Mouse (Mus musculus): ENCODE results near the gene Sept9.
"Not testable (repeated sequence)": the region's sequence is repeated elsewhere in the genome, so short reads cannot be mapped to it uniquely, and the experiment has no call there.

The Sept9 gene

DNA sequence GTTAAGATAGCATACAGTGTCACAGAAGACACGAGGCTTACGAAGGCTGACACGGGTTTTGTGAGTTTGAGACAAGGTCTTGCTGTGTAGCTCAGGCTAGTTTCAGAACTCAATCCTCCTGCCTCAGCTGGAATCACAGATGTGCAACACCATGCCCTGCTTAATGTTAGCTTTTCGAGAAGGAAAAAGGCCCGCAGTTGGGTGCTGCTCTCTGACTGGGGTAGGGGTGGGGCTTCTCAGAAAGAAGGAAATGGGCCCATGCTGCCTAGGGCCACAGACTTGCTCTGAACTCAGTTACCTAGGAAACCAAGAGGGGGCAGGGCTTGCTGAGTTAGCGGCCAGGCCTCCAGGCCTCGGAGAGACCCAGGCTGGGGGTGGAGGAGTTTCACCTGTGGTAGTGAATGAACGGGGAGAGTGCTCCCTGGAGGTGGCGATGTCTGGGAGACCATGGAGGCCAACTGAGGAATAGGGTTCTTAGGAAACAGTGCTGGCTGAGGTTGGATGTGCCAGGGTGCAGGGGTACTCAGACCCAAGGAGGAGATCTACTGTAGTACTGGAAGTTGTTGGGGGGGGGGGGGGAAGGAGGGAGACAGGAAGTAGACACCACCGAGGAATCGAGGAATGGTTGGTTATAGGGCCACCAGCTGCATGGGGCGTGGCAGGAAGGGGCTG is 126.1 kb downstream of the Sept9 start:
- no peak for DNase-seq (ENCODE audit: low read depth, low spot score)

DNA sequence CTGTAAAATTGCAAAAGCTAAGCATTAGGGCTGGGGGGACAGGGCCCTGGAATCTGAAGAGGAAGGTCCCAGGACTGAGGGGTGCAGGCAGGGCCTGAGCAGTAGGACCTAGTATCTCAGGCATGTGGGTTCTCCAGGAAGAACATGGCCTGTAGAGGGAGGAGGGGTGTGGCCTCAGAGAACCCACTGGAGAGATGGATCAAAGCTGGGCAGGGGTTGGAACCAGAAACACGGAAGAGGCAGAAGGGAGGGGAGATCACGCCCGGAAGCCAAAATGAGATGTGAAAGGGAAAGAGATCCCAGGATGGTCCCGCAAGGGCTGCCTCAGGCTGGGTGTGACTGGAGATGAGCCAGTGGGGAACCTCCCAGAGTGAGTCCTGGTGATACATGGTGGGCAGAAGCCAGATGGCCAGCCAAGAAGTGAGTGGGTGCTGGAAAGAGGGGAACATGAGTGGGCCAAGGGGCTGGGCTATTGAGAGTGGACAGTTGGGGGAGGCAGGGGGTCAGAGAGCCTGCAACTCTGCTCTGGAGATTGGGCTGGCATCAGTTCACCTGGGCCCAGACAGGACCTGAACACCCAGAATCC is 126.8 kb downstream of the Sept9 start:
- no peak for DNase-seq (ENCODE audit: low read depth, low spot score)

DNA sequence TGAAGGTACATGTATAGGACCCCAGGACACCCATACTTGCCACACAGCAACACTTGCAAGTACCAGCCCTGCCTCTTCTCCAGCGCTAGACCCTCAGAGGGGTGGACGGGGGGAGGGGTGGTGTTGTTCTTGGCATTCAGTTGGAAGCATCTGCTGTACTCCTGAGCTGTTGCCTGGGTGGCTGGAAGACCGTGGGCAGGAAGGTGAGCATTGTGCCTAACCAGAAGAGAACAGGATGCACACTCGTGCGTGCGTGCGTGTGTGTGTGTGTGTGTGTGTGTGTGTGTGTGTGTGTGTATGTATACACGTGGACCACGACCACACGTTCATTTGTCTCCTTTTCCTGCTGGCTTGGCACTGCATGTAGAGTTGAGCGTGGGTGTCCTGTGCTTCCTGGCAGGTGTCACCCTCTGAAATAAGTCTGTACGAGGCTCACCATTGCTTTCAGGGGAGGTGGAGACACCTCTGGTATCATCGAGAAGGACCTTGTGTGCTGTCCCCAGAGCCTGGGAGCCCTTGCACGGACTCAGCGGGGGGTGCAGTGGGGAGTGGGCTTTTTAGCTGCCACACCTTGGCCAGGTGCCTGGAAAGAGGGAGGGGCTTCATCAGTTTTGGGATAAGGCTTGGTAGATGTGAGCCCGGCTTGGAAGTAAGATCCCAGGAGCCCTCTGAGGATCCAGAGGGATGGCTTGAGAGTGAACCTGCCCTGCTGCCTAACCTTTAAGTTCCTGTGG is 127.6 kb downstream of the Sept9 start:
- DNase-seq (ENCODE audit: low read depth, low spot score): no peak

DNA sequence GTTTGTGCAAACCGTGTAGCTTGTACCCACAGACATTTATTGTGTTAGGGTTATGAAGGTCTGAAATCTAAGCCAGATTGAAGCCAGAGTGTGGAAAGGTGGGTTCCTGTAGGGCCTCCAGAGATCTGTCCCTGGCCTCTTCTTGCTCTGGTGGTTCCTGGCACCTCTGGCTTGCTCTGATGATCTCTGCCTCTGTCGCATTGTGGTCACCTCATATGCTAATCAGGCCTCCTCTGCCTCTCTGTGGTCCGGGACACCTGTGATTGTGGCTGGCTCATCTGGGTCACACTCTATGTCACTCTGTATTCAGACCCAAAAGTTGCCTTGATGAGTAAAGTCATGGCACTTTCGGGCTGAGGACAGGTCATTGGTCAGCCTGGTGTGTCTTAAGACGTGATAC is 128.2 kb downstream of the Sept9 start:
- DNase-seq (ENCODE audit: low read depth, low spot score): no peak

DNA sequence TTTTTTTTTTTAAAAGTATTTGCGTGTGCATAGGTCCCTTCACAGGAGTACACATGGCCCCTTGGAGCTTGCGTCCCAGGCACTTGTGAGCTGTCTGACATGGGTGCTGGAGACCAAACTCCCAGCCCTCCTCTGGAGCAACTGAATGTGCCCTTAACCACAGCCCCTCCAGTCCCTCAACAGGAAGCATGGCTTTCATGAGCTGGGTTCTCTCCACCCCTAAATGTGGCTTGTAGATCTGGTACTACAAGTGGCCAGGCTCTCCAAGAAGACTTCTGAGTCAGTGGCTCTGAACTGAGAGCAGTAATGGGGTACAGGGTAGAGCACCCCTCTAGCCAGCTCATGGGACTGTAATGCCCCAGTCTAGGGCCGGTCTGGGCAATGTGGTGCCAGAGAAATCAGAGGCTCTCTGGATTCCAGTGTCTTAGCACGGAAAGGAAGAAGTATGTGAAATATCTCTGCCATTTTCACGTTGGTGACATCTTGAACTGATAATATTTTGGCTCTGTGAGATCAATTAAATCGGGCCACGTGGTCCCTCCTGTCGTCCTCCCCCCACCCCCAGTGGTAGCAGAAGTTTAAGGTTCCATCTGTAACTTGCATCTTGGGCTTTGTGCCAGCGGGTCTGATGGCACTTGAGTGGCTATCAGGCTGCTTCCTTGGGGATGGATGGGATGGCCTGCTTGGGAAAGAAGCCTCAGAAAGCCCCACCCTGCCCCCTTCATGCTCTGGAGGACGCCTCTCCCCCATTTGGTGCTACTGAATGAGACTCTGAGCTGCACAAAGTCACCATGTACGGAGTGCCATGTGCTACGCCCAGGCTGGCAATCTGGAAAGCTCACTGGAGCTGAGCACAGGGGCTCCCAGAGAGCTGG is 130.9 kb downstream of the Sept9 start:
- DNase-seq (ENCODE audit: low read depth, low spot score): no peak

DNA sequence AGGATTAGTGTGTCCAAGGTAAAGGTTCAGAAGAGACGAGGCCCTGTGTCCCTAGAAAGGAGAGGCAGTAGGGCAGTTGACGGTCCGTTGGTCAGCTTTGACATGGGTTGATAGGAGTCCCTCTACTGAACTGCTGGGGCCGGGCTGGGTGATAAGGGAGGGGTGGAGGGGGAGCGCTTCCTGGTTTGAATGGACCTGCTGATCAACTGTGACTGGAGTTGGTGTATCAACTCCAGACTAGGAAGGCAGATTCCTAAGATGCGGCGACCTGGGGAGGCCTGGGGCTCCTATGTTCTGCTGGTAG is 131.4 kb downstream of the Sept9 start:
- no peak for DNase-seq (ENCODE audit: low read depth, low spot score)

DNA sequence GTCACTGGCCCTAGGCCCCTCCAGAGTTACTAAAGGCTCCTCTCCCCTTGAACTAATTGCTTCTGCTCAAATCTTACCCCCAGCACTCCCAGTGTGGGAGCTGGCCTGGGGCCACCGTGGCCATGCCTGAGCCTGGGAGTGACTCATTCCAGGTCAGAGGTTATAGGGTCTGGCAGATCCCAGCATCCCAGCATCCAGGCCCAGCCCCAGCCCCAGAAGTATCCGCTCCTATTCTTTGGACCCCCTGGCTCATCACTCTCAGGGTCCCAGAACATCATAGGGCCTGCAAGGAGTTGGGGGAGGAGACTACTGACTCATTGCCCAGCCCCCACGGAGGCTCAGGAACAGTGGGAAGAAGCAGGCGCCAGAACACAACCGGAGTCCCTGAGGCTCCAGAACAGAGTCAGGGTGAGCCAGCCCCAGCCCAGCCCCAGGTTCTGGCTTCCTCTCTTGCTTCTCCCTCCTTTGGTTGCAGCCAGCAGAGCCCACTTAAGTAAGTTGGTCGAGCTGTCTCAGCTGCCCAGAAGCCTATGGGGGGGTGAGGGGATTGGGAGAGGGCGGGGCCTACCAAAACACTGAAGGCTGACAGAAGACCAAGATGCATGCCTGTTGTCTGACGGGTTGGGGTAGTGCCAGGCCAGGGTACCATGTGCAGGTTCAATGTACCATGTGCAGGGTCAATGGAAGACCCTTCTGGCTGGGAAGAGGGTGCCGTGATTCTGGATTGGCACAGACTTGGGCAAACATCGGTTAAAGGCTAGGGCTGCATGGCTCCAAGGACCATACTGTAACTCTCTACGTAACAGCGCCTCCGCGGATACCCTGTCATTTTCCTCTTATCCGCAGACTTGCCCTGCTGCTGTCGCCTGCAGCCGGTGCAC is 132.1 kb downstream of the Sept9 start:
- DNase-seq (ENCODE audit: low read depth, low spot score): no peak

DNA sequence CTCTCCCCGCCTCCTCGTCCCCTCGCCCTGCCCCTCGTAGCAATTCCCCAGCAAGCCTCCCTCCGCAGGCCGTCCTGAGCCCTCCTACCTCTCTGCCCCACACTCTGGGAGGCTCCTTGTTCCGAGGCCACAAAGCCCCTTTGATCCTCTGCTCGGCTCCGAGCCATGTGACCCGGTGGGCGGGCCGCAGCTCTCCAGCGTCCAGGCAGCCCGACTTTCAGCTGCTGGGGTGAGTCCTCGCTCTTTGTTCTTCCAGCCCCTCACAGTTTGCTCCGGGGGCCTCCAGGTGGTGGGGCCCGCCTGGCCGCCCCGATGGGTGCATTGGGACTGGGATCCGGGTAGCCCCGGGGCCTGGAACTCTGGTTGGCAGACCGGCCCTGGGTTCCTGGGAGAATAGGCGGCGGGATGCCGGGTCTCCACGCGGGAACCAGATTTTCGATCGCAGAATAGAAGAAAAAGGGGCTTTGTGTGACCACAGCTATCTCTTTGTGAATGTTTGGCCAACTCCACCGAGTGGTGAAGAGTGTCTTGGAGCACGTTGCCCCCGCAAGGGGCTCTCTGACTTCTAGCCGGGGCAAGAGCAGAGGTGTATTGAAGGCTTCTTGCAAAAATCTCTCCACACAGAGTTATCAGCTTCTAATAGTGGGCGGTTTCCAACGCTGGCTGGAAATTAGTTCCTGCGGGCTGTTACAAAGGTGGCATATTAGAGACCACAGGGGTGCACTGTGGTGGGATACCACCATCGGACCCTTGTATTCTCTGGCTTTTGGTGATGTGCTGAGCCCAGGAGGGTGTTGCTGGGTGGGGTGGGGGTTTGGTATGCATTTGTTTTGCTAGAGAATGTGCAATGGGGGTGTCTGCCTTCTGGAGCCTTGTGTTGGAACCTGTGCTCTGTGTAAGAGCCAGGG is 133.0 kb downstream of the Sept9 start:
- DNase-seq (ENCODE audit: low read depth, low spot score): no peak

DNA sequence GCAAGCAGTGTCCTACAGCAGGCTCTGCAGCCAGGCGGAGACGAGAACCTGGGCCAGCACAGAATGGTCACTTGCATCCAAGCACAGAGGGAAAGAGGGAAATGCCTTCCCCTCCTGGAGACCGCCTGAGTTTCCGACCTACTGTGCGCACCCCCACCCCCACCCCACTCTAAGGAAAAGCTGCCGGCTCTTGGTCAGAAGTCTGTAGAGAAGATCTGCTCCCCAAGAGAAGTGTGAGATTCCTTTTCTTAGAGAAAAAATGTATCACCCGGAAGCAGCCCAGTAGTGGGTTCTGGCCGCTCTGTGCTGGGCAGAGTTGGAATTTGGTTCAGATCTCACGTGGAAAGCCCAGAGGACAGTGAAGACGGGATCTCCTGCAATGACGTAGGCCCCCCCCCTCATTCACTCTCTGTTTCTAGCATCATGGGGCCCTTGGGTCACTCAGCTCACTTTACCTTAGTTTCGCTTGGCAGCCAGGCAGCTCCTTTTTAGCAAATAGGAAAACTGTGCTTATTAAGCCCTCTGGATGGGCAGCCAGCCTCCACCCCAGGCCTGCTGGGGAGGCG is 133.8 kb downstream of the Sept9 start:
- DNase-seq (ENCODE audit: low read depth, low spot score): no peak

DNA sequence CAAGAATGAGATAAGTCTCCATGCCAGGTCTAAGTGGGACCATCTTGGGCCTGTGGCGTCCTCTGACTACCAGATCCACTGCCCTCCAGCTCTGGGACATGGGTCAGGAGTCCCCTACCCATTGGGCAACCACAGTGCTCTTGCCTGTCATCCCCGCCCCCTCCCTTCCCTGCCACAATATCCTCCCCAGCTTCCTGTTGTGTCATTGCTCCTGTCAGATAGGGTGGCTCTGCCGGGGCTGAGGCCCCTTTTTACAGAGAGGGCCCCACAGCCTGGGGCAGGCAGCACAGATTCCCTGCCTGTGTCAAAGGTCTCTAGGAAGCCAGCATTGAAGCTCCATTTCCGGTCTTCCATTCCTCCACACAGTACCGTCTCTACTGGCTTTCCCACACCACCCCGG is 134.6 kb downstream of the Sept9 start:
- no peak for DNase-seq (ENCODE audit: low read depth, low spot score)

DNA sequence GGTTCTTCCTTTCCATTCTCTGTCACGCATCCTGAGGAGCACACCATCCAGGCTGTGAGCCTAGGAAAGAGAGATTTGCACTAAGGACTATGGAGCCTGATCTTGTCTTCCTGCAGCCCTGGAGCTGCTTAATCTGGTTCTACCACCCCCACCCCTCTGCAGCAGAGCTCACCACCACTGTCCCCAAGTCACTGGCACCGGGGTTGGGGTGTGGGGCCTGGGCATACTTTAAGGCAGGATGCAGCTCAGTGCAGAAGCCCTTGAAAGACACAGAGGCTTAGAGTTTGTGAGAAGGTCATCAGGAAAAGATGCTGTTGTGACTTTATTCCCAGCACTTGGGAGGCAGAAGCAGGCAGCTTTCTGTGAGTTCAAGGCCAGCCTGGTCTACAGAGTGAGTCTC is 135.7 kb downstream of the Sept9 start:
- DNase-seq (ENCODE audit: low read depth, low spot score): no peak

DNA sequence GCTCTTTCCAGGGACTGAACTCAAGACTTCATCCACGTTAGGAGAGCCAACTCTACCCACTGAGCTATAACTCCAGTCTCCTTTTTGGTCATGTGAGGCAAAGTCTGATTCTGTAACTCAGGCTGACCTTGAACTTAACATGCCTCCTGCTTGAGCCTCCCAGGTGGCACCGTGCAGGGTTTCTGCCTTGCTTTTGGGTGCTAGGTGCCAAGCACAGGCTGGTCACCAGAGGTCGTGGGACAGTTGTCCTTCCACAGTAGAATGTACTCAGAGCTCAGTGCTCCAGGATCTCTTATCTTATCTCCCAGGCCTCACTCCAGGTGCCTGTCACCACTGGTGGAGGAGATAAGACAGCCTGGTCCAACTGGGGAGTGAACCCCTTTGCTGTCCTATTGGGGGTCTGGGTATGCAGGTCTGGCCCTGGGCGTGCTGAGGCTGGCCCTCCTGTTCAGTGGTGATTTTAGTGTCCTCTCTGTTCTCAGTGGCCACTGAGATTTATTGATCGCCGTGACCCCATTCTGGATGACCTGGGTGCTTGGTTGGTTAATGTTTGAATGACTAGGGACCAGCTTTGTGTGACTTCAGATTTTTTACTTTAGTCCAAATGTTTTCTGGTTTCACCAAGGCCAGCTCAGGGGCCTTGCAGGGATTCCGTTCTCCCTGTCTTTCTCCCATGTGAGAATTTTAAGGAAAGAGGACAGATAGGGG is 136.8 kb downstream of the Sept9 start:
- no peak for DNase-seq (ENCODE audit: low read depth, low spot score)

DNA sequence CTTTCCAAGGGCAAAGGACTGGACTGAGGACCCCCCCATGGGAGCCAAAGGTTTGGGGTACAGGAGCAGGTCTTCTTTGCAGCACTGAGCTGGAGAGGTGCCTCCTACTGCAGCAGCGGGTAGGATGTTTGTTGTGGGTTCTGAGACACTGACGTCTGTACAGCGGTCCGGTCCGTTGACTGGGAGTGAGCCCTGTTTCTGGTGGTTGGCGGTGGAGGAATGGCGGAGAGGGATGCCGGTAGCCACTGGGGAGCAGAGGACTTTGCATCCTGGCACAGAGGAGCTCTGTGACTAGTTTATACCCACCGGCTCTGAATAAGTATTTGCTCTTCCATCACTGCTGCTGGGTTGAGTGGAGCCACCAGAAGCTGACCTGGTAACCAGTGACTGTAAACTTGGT is 138.3 kb downstream of the Sept9 start:
- no peak for DNase-seq (ENCODE audit: low read depth, low spot score)

DNA sequence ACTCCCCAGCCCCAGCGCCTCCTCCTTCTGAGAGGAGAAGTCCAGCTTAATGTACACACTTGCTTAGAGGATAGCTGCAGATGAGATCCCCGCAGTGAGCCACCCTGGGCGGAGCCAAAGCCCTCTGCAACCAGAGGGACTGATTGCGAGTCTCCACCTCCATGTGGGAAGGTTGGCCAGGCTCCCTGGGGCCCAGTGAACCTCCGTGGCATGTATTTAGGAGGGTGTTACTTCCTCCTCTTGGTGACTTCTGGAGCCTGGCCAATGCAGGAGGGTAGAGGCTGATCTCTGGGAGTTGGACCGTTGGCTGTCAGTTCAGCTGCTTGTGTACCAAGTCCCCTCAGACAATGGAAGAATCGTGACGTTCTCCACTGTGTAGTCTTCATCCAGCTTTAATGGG is 139.0 kb downstream of the Sept9 start:
- no peak for DNase-seq (ENCODE audit: low read depth, low spot score)

DNA sequence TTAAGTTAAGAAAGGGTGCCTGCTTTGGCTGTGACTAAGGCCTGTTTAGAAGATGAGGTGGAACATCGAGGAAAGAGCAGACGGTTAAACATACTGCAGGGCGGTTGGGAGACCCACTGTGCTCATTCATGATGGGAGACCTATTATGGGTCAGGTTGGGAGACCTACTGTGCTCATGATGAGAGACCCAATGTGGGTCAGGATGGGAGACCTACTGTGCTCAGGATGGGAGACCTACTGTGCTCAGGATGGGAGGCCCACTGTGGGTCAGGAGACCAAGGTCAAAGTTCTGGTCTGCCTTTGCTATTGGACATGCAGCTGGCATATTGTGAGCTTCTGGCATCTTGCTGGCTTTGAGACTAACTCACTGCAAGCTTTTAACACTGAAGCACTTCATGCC is 139.6 kb downstream of the Sept9 start:
- DNase-seq (ENCODE audit: low read depth, low spot score): no peak

DNA sequence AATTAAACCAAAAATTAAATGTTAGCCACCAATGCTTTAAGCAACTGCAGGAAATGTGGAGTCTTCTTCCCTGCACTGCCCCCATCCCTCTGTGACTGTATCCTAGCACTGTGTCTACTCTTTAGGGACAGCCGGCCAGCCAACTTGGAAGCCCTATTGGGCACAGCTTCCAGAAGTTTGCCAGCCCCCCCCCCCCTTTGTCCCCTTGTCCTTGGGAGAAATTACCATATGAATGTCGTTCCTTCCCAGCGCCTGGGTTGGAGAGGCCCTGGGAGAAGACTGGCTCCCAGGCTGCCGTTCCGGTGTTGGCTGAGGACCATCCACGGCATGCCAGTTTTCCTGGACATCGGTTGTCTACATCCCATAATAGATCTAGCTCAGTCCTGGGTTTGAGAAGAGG is 141.8 kb downstream of the Sept9 start:
- DNase-seq (ENCODE audit: low read depth, low spot score): no peak

DNA sequence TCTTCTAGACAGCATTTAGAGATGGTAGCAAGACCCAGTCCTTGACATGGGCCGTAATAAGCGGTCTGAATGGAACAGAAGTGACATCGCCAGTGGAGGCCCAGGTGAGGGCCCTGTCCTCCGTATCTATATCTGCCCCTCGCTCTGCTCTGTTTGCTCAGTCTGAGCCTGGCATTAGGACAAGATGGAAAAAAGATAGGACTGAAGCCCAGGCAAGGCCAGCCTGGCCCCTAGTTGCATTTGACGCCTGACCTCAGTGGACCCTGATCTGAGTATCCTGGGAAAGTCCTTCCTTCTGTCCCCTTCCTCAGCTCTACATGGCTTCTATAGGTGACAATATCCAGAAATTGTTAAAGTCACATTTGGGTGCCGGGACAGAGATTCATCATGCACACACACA is 142.6 kb downstream of the Sept9 start:
- no peak for DNase-seq (ENCODE audit: low read depth, low spot score)

DNA sequence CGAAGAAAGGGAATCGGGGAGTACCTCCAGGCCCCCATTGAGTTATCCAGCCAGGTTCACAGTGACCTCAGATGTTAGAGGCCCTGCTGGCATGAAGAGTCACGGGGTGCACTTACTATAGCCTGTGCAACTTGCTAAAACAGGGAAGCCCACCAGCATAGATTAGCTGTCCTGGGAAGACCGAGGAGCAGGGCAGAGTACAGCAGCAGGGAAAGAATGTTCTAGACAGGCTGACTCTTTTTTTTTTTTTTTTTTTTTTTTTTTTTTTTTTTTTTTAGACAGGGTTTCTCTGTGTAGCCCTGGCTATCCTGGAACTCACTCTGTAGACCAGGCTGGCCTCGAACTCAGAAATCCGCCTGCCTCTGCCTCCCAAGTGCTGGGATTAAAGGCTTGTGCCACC is 143.0 kb downstream of the Sept9 start:
- not testable (repeated sequence) for DNase-seq (ENCODE audit: low read depth, low spot score)

DNA sequence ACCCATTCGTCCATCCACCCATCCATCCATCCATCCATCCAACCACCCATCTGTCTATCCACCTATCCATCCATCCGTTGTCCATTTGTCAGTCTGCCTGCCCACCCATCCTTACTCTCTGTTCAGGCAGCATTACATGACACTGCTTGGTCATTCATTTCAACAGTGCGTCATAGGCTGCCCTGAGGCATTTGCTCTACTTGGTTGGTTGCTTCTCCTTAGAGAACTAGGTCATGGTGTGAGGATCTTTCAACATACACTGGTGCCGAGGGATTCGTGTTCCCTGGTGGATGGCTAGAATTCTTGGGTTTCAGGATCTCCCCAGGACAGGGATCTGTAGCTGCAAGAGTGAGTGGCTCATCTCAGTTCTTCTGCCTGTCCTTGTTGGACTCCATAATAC is 144.3 kb downstream of the Sept9 start:
- DNase-seq (ENCODE audit: low read depth, low spot score): no peak
